44 mouse cellular contexts compared by ENCODE assay signal in genomic region chr7:27381009-27381408, GRCm38 (mm10). TPM values are rescaled to one million over a fixed set of nuclear protein-coding genes. Genes with fewer than 3 reads are reported as not detected.
"Had no signal": no experiment of that assay in that cellular context is flagged by ENCODE, and none has a peak within 500 bp of the region (broad histone marks: within the 10 kb centered on the region; RNA-seq: fewer than 3 reads in every experiment).

No protein-coding gene starts in this region.

- H3K4me2 ChIP-seq: limb, embryonic 12.5 days; limb, embryonic 13.5 days; limb, embryonic 15.5 days; liver, embryonic 11.5 days; liver, embryonic 12.5 days; liver, embryonic 13.5 days; liver, embryonic 15.5 days; lung, embryonic 14.5 days; lung, embryonic 15.5 days; midbrain, embryonic 11.5 days; midbrain, embryonic 12.5 days; midbrain, embryonic 13.5 days; midbrain, embryonic 15.5 days; neural tube, embryonic 12.5 days; neural tube, embryonic 13.5 days had no signal

- H3K36me3 ChIP-seq: limb, embryonic 10.5 days; limb, embryonic 12.5 days; limb, embryonic 13.5 days; limb, embryonic 15.5 days; liver, embryonic 12.5 days; liver, embryonic 13.5 days; liver, embryonic 15.5 days; lung, embryonic 15.5 days; midbrain, embryonic 10.5 days; midbrain, embryonic 12.5 days; midbrain, embryonic 13.5 days; midbrain, embryonic 15.5 days; neural tube, embryonic 12.5 days; neural tube, embryonic 13.5 days had no signal

- H3K9ac ChIP-seq: limb, embryonic 12.5 days; limb, embryonic 13.5 days; limb, embryonic 15.5 days; liver, embryonic 12.5 days; liver, embryonic 13.5 days; liver, embryonic 14.5 days; liver, embryonic 15.5 days; liver, postnatal 0 days; lung, embryonic 14.5 days; lung, embryonic 15.5 days; midbrain, embryonic 12.5 days; midbrain, embryonic 13.5 days; midbrain, embryonic 15.5 days; neural tube, embryonic 12.5 days; neural tube, embryonic 13.5 days had no signal

- ATAC-seq: liver, embryonic 12.5 days; liver, postnatal 0 days; lung, postnatal 0 days; midbrain, embryonic 13.5 days; midbrain, embryonic 15.5 days; midbrain, embryonic 16.5 days had no signal

- H3K27ac ChIP-seq: limb, embryonic 10.5 days; limb, embryonic 12.5 days; limb, embryonic 13.5 days; limb, embryonic 15.5 days; liver, embryonic 12.5 days; liver, embryonic 13.5 days; liver, embryonic 14.5 days; liver, embryonic 15.5 days; lung, embryonic 15.5 days; macrophage; midbrain, embryonic 10.5 days; midbrain, embryonic 12.5 days; midbrain, embryonic 13.5 days; midbrain, embryonic 15.5 days; neural tube, embryonic 12.5 days; neural tube, embryonic 13.5 days had no signal

- H3K9me3 ChIP-seq: limb, embryonic 10.5 days; limb, embryonic 12.5 days; limb, embryonic 13.5 days; limb, embryonic 15.5 days; liver, embryonic 12.5 days; liver, embryonic 13.5 days; liver, embryonic 15.5 days; lung, embryonic 15.5 days; midbrain, embryonic 10.5 days; midbrain, embryonic 12.5 days; midbrain, embryonic 13.5 days; midbrain, embryonic 15.5 days; neural tube, embryonic 12.5 days; neural tube, embryonic 13.5 days had no signal

- H3K4me3 ChIP-seq: limb, embryonic 10.5 days; limb, embryonic 12.5 days; limb, embryonic 13.5 days; limb, embryonic 15.5 days; liver, embryonic 12.5 days; liver, embryonic 13.5 days; liver, embryonic 15.5 days; lung, embryonic 15.5 days; megakaryocyte, embryonic 14.5 days; midbrain, embryonic 10.5 days; midbrain, embryonic 12.5 days; midbrain, embryonic 13.5 days; midbrain, embryonic 15.5 days; myocyte; neural tube, embryonic 12.5 days; neural tube, embryonic 13.5 days had no signal

- DNase-seq: left cerebral cortex, postnatal 4 days; liver; liver, embryonic 13.5 days; liver, postnatal 0 days; lung, adult 18-20 months; lung, adult 2 months; lung, embryonic 14.5 days; lung, postnatal 10 days; lung, postnatal 14 days; lung, postnatal 36 days; lung, postnatal 4 days; midbrain, embryonic 14.5 days had no signal

- H3K4me1 ChIP-seq: limb, embryonic 10.5 days; limb, embryonic 12.5 days; lung, embryonic 15.5 days; midbrain, embryonic 12.5 days; midbrain, embryonic 15.5 days; neural tube, embryonic 12.5 days; neural tube, embryonic 13.5 days had no signal

RNA-seq across cellular contexts. Expression of gene Gm20479, which starts 23.8 kb away (rescaled TPM):
- total RNA-seq: left cerebral cortex, postnatal 14 days; left cerebral cortex, postnatal 25 days; left cerebral cortex, postnatal 36 days; left cerebral cortex, postnatal 4 days; liver, adult 2 months; megakaryocyte progenitor cell, adult 5-6 weeks; megakaryocyte, adult 5-6 weeks; megakaryocyte-erythroid progenitor cell, adult 5-6 weeks; midbrain, postnatal 0 days; monocyte, adult 5-6 weeks had no signal
- polyA plus RNA-seq: limb, embryonic 10.5 days; limb, embryonic 12.5 days; limb, embryonic 13.5 days; limb, embryonic 14.5 days; liver, adult 2 months; liver, embryonic 12.5 days; liver, postnatal 0 days; lung, adult 2 months; lung, postnatal 0 days; macrophage; midbrain, embryonic 11.5 days; midbrain, embryonic 13.5 days; midbrain, embryonic 14.5 days; midbrain, embryonic 15.5 days; midbrain, embryonic 16.5 days; midbrain, postnatal 0 days; neural tube, embryonic 11.5 days; neural tube, embryonic 12.5 days; neural tube, embryonic 13.5 days had no signal

RNA-seq across cellular contexts. Expression of gene Ltbp4, which starts 43.5 kb away (rescaled TPM):
- total RNA-seq: megakaryocyte, adult 5-6 weeks; monocyte, adult 5-6 weeks had no signal
- polyA plus RNA-seq: macrophage had no signal
